Mouse (Mus musculus) MEL-GATA-1-ER (cell line): ENCODE results near the gene Wnt6.
"Not testable (repeated sequence)": the region's sequence is repeated elsewhere in the genome, so short reads cannot be mapped to it uniquely, and the experiment has no call there.

Source experiments
- DNase-seq: peaks from one replicate; pipeline ENCODE4 v3.0.0-alpha.2; 2012; ENCODE audit warnings: low read depth; ENCODE audit errors: extremely low read depth

Gene Wnt6

GRCm38 (mm10) chr1:74805843-74806242 is 34.2 kb downstream of the Wnt6 start:
- no peak for DNase-seq

GRCm38 (mm10) chr1:74806360-74807311 is 34.9 kb downstream of the Wnt6 start:
- no peak for DNase-seq

DNA sequence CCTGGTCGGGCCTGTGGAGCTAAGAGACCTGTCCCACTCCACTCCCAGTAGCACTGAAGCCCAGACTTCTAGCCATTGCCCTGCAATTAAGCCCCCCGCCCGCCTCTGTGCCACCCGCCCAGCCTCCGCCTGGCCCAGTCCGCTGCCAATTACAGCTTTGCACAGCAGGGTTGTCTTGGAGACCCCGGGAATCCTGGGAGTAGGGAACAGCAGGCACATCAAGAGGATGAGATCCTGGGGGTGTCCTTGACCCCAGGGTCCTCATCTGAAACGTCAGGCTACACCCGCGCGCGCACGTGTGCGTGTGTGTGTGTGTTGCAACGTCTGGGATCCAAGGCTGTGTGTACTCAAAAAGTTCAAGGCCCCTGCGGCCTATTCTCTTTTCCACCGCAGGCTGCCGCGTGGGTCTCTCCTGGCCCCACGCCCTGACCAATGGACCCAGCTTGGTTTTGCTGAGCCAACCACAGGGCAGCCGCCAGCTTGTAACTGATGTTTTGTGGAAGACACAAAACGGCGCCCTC is 35.9 kb downstream of the Wnt6 start:
- DNase-seq: no peak

GRCm38 (mm10) chr1:74808078-74808477 is 36.4 kb downstream of the Wnt6 start:
- DNase-seq: peak; percentile 66

DNA sequence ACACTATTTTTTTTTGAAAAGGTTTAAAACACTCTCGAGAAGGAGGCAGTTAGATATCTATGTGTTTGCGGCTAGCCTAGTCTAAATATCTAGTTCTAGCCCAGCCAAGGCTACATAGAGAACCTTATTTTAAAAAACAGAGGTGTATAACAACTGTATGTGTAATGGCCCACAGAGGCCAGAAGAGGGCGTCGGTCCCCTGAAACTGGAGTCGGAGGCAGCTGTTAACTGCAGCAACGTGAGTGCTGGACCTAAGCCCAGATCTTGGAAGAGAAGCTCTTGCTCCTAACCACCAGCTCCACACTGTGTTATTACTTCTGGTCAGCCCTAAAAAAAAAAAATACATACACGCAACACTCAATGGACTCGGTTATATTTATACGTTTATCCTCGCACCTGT is 37.3 kb downstream of the Wnt6 start:
- no peak for DNase-seq

DNA sequence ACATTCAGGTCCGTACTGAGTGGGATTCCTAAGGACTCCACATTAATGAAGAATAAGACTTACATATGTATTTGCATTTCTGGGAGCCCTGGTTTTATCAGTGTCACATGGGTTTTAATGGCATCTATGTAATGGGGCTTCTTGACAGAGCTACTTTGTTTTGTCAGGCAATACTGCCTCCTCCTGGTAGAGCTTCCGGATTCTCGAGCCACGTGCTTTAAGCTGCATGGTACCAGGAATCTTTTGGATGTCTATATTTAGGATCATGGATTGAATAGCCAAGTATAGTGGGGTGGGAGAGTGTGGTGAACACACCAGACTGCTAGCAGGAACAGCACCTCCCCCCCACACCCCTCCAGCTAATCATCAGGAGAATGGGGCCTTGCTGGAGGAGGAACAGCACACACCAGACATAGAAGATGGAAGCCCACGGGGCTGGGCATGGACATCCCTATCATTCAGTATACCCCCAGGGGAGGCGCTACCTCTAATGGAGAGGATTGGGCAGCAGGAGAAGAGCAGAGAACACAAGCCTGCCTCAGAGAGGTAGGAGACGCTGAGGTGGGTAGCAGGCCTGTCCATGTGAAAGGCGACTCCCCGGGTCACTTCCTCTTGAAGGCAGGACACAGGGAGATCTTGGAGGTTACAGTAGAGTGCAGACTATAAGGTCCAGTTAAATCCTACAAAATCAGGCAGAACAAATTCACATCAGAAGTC is 43.4 kb downstream of the Wnt6 start:
- DNase-seq: no peak

- DNase-seq: not testable (repeated sequence)
Observed at GRCm38 (mm10) chr1:74815965-74816364, 44.3 kb downstream of the Wnt6 start.

DNA sequence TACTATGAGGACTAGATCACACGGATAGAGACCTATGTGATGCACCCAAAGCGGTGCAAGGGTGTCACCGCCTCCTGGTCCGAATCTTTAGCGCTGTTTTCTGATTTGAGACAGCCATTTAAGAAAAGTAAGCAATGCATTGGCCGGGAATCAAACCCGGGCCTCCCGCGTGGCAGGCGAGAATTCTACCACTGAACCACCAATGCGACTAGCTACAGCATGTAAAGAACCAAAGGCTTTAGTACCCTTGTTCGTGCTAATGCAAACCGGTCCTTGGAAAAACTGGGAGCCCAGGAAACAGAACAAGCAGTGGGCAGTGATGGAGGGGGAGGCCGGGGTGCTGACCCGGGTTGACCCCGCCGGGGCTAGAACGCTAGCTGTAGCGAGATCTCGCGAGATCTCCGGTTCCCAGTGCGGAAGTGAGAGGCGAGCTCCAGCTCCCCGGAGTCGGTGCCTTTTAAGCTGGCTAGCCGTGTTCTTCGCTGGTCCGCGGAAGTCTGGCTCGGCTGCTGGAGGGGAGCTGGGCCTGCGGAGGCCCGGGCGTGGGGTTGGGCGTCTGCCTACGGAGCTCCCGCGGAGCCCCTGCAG is 45.0 kb downstream of the Wnt6 start:
- peak; percentile 72 for DNase-seq

DNA sequence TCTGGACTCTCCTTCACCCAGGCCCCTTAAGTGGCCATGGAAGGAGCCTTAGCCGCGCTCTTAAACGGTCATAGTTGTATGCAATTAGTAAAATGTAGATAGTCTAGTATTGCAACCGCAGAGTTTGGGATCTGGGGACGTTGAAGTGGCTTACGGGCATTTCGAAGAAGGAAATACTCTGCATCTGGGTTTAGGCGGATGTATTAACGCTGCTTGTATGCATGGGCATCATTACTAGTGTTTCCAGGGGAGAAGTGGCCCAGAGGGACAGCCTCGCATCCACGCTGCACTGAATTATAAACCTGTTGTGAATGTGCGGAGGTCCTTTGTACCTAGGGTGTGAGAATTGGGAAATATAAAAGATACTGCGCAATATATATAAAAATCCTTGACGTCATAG is 45.5 kb downstream of the Wnt6 start:
- no peak for DNase-seq

DNA sequence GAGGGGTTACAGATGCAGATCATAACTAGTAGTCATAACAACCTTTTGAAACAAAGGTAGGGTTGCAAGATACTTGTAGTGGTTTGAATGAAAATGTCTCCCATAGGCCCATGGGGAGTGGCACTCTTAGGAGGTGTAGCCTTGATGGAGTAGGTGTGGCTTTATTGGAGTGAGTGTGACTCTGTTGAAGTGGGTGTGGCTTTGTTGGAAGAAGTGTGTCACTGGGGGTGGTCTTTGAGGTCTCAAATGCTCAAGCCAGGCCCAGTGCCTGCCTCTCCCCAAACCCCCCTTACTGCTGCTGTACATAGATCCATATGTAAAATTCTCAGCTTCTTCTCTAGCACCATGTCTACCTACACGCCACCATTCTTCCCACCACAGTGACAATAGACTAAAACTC is 46.8 kb downstream of the Wnt6 start:
- no peak for DNase-seq

DNA sequence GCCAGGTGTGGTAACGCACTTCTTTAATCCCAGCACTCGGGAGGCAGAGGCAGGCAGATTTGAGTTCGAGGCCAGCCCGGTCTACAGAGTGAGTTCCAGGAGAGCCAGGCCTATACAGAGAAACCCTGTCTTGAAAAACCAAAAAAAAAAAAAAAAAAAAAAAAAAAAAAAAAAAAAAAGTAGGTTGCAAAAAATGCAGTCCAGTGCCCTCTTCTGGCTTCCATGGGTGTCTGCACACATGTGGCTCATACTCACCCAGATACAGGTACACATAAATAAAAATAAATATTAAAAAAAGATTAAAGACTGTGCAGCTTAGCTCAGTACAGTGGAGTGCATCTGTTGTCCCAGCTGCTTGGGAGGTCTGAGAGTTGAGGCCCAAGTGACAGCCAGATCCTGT is 51.9 kb downstream of the Wnt6 start:
- not testable (repeated sequence) for DNase-seq

DNA sequence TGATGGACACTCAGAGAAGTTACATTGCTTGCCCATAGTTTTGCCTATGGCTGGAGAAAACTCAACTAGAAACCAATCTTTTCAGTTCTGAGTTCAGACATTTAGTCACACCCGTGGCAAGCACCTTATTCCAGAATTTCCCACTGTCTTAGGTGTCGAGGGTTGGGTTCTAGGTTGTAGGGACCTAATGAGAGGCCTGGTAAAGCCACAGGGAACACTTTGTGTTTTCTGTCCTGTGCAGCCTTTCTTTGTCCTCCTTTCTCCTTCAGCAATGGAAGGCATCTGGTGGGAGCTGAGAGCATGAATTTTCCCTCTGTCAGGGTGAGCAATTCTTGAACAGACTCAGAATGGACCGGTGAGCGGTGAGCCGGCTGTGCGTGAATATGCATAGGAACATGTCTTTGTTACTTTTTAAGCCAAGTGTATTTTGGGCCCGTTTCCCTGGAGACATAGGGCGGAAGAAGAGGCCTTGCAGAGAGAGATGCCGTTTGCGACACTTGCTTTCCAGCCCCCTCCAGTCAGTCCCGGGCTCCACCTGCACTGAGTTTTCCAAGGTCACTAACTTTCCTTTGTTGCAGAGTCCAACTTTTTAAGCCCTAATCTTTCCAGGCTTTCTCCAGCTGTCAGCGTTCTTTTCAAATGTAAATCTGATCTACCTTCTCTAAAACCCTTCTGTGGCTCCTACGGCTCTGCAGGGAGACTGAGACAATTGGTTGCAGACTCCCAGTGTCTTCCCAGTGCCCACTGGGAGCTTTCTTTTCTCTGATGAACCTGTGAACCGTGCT is 53.0 kb downstream of the Wnt6 start:
- DNase-seq: no peak

DNA sequence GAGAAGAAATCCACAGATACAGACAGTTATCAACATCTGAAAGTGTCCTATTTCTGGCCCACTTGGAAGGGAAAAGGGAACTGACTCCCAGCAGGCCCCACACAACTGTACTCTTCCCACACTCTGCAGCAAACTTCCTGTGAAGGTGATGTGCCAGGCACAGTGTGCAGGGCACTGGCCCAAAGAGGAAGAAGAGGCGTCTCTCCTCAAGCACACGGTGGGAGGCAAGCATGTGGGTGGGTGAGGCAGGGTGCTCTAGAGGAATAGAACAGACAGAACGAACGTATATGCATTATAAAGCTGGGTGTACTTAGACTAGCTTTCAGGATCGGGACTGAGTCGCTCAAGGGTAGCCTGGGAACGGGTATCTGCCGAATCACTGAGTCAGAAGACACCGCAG is 58.4 kb downstream of the Wnt6 start:
- no peak for DNase-seq

DNA sequence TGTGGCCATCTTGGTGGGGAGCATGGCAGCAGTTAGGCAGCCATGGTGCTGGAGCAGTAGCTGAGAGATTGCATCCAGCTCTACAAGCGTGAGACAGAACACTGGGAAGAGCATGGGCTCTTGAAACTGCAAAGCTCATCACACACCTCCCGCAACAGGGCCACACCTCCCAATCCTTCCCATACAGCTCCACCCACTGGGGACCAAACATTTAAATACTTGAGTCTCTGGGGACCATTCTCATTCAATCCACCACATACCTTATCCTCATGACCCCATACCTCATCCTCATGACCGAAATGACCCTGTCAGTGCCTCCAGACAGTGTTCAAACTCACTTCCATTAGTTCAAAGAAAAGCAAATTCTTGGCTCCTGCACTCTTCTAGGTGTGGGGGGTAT is 61.6 kb downstream of the Wnt6 start:
- no peak for DNase-seq
